Mouse (Mus musculus) activated CD4-positive, CD25-positive, alpha-beta regulatory T cell, adult 4 months (primary cell): Measurements from ENCODE around the gene Cacna1c. TPM values are rescaled to one million over a fixed set of nuclear protein-coding genes. Genes with fewer than 3 reads are reported as not detected.

ENCODE experiments used
- ATAC-seq: one replicate; pipeline ENCODE4 v1.8.0; 2017
- polyA plus RNA-seq, 2 experiments: library from polyadenylated mRNA; unstranded; fragments of 100-300 nt; shearing (Covaris generic); gene quantifications; one replicate each; pipeline ENCODE4 v1.2.1; 2017

Gene Cacna1c
- polyA plus RNA-seq, 2 experiments from 2014 or later: 1.1 TPM

DNA sequence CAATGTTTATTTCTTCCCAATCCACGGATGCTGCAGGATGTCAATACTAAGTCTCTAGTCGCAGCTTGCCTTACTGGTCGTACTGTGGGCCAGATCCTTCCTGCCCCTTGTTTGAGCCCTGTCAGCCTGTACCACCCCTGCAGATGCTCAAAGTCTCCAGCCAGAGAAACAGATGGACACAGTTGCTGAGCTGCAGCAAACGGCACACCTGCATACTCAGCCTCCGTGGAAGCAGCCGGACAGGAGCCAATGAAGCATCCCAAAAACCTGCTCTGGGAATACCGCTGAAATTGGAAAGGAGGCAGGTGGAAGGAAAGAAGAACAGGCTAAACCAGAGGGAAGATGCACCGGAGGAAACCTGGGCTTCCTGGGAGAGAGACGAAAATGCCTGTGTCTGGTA, 243.8 kb downstream of the Cacna1c start:
- no peak for ATAC-seq

DNA sequence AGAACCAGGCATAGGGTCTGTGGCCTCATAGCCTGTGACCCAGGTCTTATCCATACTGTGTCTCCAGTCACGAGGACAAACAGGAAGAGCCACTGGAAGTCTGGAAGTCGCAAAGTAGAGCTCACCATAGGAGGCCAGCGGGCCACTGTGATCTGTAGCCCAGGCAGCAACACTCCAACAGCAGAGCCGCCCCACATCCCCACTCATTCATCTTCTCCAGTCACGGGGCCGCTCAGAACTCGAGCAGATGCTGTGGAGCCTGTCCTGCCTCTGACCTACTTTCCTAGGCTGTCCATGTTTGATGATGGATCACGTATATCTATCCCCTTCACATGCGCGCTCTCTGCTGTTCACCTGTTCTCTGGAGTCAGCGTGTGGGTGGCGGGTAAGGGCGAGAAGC, 246.0 kb downstream of the Cacna1c start:
- ATAC-seq: no peak

DNA sequence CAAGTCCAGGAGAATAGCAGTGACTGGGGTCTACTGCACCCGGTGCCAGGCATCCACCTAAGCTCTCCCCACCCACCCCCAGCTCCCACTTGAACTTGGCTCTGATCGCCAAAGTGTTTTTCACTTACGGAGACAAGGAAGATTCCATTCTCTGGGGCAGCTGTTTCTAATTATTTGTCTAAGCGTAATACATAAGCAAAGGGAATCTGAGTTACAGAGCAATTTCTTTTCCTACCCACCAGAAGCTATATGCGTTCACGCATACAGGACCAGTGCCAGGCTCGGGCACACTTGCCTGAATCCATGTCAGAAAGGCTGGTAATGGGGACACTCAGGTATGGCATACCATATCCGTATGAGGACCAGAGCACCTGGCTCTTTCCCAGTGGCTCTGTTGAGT, 248.9 kb downstream of the Cacna1c start:
- ATAC-seq: no peak

DNA sequence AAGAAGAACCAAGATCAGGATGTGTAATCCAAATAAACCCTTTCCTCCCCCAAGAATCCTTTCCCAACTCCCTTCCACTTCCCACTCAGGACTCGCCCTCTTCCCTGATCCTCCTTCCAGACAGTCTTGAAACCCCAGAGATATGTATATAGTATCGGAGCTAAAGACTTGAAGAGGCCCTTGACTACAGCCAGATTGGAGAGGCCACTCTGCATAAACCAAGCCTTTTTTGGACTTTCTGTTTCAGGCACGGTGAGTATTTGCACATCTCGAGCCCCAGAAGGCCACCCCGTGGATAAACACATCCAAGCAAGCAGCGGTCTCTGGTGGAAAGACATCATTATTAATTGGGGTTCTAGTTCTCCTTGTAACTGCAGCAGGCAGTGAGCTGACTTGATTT, 249.6 kb downstream of the Cacna1c start:
- no peak for ATAC-seq

DNA sequence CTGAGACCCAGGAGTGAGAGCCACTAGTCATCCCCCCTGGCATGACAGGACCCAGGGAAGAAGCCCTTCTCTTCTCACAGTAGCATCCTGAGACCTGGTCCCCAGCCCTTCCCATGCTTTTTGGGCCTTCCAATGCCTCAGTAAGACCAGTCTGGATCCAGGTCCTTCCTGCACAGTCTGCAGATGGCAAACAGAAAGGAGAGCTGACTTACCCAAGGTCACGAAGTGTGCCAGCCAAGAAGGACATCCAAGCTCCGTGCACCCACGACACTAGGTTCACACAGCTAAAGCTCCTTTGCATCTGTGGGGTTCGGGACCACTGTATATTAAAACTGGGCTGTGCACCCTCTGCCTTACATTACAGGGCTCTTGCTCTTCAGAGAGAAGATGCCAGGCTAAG, 252.1 kb downstream of the Cacna1c start:
- ATAC-seq: no peak

DNA sequence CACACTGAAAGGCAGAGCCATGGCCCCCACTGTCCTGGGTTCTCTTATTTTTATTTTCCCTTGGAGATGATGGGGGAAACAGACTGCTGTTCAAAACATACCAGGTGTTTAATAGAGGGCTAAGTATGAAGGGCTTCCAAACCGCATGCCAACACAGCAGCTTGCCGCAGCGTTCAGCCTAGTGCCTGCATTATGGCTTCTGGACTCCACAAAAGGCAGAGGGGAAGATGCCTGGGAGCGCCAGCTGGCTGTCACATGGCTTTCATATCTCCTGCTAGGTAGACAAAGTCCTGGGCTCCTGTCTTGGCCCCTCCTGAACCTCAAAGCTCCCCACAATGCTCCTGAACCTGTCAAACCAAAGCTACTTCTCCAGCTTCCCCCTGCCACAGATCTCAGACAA, 254.4 kb downstream of the Cacna1c start:
- ATAC-seq: no peak

DNA sequence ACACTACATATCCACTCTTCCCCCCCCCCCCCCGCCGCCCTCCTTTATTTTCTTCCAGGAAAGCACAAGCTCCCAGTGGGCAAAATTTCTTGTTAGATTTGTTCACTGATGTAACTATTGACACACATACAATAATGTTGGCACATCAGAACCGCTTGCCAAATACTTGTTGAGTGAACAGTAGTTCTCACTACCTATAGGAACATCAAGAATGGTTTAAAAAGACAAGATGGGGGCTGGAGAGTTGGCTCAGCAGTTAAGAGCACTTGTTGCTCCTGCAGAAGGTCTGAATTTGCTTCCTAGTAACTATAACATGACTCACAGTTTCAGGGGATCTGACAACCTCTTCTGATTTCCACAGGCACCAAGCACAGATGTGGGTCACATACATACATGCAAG, 255.2 kb downstream of the Cacna1c start:
- ATAC-seq: no peak

DNA sequence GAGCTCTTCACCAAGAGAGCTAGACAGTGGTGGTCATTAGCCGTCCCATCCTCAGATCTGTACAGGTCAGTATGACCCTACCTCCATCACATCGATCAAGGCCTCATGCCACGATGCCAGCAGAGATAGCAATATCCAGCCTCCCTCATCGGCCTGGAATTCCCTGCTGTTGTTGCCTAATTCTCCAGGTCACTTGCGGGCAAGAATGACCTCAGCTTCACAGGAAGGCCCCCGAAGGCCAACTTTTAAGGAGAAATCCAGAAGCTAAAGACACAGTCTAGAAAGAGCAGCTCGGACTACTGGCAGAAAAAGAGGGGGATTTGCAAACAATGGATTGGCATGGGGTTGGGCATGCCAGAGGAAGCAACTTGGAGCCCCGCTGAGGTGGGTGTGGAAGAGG, 256.6 kb downstream of the Cacna1c start:
- no peak for ATAC-seq

DNA sequence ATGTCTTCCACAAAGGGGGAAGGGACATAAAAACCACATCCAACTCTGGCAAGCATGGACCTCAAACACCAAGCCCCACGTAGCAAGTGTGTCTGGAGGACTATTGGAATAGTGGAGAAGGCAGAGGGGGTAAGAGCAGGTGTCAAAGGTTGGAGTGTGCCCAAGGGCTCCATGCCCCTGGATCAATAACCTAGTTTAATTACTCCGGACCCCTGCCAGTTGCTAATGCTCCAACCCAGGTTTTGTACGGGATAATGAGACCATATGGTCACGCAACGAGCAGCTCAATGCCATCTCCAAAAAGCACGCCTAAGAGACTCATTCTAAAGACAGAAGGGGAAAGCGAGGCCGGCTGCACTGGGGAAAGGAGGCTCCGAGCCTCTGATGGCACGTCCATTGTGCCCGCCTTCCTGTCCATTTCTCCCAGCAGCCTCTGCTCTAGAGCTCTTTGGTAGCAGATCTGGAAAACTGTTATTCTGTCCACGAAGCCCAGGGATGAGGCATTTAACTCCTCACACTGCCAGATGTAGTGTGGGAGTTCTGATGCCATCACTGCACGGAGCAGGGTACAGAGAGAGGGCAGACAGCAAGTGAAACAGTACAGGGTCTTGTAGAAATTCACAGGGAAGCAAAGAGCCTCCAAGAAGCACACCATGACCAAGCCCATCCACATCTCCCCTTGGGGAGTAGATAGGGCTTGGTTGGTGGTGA, 257.7 kb downstream of the Cacna1c start:
- no peak for ATAC-seq

DNA sequence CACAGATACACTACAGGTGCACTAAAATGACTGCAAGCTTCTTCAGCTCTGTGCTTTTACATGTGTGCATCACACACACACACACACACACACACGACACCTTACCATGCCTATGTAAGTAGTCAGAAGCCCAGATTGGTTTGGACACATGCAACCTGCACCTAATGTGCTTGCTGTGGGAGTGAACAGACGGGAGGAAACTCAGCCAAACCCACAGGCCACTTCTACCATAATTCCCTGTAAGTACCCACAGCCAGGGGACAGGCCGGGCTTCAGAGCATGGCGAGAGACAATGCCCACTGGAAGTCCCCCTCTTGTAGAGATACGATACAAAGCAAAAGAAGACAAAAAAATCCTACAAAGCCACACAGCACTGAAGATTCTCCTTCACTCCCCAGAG, 258.7 kb downstream of the Cacna1c start:
- no peak for ATAC-seq

DNA sequence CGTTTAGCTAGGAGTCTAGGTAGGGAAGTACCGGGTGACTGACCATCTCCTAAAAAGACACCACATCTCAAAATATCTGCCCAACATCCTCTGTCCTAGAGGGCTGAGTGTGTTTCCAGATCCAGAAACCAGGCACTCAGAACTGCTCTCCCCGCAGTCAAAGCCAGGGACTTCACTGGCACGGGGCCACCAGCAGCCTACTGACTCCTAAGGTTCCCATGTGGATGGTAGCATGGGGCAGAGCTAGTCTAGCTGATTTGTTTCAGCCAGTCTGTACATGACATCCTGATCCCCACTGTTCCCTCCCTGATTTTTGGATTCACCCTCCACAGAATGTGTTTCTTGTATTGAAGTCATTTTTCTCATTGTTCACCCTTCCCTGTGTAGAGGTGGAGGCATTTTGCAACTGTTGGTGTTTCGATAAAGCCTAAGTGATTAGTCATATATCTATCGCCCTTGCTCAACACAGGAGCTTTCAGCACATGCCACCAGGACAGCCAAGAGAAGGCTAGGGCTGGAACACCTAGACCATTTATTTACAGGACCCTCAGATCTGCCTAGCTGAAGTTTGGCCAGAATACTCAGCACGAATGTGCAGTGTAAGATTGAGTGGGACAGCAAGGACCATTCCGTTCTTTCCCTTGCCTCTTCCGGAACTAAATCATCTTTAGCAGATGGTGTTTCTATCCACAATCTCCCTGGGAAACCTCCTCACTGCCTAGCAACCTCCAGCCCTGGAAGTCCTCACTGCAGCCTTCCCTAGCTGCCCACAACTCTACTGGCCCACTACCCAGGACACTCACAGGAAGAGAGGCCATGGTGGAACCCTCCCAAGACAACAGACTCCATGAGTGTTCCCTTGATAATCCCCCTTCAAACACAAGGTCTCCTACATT, 260.4 kb downstream of the Cacna1c start:
- no peak for ATAC-seq

DNA sequence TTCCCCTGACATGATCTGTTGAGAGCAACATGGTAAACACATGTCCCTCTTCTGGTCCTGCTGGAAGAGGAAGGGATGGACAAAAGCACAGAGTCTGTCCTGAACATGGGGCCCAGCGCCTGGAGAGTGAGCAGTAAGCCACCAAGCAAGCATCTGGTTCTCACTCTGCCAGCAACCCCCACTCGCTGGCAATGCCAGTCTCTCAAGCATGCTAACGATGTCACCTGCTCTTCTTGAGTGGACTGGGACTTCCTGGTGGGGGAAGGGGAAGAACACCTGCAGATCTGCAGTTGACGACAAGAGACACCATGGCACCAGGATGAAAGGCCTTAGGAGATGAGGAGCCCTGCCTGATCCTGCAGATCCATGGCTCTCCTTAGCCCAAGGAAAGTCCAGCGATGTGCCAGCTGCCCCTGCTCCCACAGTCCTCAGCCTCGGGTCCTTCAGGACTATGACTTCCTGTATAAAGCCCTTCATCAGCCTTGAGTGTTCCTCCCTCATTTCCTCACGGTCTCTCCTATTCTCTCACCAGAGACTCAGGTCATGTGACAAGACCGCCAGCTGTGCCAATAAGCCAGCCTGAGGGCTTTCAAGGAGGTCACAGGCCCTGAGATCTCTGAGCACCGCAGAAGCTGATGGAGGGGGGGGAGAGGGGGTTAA, 261.8 kb downstream of the Cacna1c start:
- ATAC-seq: no peak

DNA sequence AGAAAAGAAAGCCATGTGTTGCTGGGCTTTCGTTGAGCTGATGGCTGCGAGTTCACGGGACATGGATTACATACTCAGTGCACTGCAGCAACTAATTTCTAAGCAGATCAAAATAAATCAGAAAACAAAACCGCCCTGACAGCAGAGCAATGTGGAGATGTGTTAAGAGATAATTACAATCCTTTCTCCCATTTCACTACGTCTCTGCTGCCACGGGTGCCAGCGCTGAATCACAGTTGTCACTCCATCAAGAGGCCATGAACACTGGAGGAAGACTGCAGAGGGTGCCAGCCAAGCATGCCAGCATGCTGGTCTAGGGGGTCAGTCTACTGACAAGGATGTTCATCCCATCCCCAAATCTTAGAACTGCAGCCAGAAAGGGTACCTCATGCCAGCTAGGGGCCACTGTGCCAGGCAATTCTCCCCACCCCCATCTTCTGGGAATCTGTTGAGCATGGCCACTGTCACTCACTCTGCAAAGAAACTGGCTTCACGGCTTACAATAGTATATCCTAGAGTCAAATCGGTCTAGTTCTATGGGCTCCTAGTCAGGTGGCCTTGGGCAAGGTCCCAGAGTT, 263.1 kb downstream of the Cacna1c start:
- ATAC-seq: no peak

DNA sequence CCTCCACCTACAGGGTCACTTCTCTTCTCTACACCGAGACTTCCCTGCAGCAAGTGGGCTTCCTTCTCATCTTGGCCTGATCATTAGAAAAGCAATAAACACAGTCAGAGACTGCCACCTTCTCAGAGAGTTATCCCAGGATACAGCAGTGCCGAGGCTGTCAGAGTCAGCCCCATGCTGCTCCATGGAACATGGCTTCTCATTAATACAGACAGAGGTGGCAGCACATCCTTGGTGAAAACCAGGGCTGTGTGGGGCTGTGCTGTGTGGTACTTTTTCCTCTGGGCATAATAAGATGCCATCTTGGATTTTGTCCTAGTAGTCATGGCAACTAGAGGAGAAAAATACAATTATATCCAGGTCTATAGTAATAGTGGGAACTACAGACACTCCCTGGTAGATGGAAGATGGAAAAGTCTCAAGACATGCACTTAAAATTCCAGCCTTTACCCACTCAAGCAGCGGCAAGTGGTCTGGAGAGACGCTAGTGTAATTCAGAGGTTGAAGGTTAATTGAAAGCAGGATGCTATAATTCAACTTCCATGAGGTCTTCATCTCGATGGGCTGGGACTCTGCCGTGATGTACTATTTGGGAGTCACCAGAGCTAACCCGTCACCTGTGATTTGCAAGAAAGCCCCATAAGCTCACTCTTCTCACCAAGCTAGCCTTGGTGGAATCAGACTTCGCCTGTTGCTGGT, 264.1 kb downstream of the Cacna1c start:
- ATAC-seq: no peak

DNA sequence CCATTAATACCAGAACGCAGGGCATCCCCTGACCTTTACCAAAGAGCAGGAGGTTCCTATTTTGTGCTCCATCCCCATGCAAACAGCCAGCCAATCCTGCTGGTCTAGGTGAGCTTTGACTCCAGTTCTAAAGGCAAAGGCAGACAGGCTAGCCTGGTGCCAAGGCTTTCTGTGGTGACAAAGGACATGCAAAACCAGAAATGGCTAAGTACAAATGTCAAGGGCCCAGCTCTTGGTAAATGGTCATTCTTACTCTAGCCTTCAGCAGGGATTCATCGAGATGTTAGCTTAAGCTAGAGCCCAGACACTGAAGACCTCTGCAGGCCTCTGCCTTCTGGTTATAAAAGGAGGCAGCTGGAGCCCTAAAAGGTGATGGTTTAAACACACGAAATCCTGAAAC, 269.5 kb downstream of the Cacna1c start:
- no peak for ATAC-seq

DNA sequence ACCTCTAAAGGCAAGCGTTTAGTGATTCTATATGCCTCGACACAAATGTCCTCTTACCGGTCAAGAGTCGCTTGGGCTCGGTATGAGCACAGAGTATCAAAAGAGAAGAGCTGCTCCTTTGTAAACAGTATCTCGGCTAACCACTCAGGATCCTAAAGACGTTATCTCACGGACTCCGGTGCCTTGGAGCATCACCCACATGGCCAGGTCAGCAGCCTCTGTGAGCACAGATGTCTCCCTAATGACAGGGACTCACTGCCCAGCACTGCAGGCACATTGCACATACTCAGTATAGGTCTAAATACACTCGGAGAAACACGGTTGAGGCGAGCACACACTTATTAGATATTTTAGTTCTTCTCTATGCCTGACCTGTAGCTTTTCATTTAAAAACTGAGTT, 271.8 kb downstream of the Cacna1c start:
- no peak for ATAC-seq

DNA sequence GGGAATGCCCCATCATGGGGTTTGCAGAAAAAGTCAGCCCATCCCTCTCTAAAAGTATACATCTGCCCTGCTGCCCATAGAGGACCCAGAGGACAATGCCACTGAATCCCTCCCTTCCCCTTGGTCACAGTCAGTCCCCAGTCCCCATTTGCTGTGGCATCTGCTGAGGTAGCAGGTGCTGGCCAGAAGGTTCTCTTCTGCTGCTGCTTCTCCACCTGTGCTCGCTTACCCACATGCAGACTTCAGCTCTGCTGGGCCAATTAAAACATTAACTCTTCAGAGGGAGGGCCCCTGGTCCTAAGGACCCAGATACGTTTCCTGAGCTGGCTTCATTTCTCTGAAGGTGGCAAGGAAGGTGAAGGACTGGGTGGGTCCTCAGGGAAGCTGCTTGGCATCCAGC, 272.3 kb downstream of the Cacna1c start:
- no peak for ATAC-seq

DNA sequence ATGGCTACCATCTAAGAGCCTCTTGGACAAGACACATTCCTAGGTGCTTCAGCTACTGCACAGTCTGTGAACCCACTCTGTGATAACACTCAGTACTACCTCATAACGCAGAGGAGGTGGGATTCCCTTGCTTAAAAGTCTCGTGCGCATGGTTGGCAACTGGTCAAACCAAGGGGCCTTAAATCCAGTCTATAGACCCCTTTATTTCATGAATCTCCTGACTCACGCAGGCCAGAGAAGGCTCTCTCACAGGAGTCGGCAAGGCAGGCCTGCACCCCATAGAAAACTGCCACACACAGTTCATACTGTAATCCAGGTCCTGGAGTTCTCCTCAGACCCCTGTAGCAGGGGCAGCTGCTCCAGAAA, 273.0 kb downstream of the Cacna1c start:
- ATAC-seq: no peak

DNA sequence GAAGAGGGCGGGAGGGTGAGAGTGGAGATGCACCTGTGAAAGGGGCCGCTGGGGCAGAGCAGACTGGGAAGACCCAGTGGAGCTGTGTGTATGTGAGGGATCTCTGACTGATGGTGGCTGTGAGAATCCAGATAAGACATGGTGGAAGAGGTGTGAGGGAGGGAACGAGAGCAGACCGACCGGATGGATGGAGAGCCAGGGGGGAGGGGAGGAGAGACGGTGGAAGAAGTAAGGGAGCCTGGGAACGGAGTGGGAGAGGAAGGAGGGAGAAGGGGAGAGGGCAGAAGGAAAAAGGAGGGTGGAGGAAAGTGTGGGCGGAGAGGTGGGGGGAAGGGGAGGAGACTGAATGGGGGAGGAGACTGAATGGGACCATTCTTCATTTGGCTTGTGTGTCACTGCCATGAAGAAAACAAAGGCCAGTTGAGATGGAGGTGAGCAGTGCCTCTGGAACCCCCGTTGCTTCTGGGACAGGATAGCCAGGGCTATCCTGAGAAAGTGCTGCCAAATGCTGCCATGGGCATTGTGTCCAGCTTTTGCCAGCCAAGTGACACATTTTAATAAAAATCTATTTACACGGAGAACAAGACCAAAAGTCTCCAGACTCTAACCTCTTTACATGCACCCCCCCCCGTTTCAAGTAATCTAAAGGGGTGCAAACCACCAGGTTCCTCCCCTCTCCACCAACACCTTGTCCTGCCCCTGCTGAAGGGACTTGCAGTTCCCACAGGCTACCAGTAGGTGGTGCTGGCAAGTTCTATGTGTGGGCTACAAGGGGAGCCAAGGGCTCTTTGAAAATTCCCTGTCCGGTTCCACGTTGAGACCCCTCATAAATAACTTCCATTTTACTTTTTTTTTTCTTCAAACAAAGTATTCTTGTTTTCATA, 273.6 kb downstream of the Cacna1c start:
- no peak for ATAC-seq

DNA sequence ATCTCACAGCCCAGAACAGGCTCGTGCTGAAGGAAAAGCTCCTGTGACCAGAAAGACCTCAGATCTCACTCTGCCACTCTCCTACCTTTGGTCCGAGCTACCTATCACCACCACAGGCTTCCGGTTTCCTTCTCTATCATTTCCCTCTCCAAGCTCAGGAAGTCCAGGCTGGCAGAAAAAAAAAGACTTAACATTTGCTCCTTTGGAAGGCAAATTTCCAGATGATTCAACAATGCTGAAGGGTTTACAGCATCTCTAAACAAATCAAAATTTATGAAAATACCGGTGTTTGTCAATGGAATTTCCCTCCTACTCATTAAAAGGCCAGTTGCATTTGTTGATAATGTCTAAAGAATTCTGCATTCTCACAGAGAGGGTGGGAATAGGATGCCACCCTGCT, 288.0 kb downstream of the Cacna1c start:
- no peak for ATAC-seq

DNA sequence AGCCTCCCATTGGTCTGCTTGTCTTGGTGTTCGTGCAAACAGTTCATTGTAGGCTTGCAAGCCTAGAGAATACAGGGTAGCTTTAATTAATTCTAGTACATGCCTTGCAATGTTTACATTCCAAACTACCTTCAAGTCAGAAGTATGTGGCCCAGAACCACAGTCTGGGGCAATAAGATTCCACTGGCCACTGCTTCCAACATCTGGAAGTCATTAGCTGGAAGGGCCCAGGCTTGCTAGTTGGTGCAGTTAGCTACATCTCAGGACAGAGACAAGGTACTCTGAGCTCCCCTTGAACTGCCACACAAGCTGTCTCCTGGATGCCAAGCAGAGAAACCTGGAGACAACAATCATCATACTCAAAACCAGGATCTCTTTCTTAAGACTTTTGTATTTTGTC, 288.5 kb downstream of the Cacna1c start:
- no peak for ATAC-seq

DNA sequence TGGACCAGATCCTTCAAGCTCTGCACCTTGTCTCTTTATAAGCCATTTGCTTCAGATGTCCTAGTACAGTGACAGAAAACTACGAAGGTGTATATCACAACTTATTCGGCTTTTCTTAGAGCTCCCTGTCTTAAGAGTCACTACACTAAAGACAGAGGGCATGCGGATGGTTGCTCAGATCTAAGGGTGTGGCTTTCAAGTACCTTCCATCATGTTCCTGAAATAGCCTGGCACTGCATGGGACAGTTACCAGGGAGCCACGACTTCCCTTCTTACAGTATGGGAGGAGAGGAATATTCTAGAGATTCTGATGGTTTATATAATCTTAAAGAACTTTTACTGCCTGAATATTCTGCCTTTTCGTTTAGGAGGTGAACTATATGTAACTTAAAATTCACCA, 289.3 kb downstream of the Cacna1c start:
- no peak for ATAC-seq
